Mouse (Mus musculus): Measurements from ENCODE around the gene Zswim7. TPM values are rescaled to one million over a fixed set of nuclear protein-coding genes. Genes with fewer than 3 reads are reported as not detected.

Gene Zswim7
- total and polyA plus RNA-seq, 3 experiments, result 4.5 to 15.3 (median 13.8) TPM

DNA sequence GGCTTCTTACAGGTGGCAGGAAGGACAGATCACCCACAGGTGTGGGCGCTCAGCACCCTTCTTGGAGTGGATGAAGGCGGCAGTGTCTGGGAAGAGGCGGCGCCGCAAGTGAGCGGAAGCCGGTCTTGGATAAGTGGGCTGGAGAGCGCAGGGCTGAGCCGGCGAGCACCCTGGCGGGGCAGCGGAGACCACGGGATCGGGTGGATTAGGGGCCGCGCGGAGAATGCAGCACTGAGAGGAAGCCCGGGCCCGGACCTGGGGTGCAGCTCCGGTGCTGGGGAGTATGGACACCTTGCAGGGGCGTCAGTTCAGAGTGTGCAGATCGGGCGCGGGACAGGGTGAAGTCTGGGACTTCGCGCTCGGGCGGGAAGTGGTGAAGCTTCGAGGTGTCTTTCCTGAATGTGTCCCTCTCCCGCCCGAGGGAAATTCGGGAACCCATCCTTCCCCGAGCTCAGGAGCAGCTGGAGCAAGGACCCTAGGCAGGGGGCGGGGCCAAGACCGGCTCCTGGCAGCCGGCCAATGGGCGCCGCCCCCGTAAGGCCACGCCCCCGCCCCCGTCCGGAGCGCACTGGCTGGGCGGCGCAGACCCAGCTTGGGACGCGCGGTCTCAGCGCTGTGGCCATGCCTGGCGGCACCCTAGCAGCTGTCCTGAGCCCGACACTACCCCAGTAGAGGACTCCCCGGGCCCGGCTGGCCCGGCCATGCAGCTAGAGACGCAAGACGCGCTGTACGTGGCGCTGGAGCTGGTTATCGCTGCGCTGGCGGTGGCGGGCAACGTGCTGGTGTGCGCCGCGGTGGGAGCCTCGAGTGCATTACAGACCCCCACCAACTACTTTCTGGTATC, 32.6 kb downstream of the Zswim7 start, which contains the start of gene Adora2b:
Gene Adora2b (plus strand): TSS at position 584 of the 844 bp plus-strand sequence.
- H3K36me3 ChIP-seq (replicated peaks), result no peaks in the 10 kb centered on the region
- peaks cover 11% of the 10 kb centered on the region for H3K9me3 ChIP-seq (replicated peaks)
- peaks cover 24% of the 10 kb centered on the region for H3K4me1 ChIP-seq (ENCODE audit: insufficient read depth, low read depth, low read length)
- ATAC-seq (ENCODE audit: extremely low read depth, insufficient number of reproducible peaks, low FRiP score, poor library complexity, severe bottlenecking) (no peak), DNase-seq (ENCODE audit: low spot score) (peak; percentile 73)
- peaks cover 82% of the 10 kb centered on the region for H3K27me3 ChIP-seq (ENCODE audit: insufficient read depth, low read length)
- TF ChIP-seq GATA1 (IDR thresholded peaks at IDR 0.05; ENCODE audit: borderline replicate concordance, low read length) (no peak), POLR2AphosphoS5 (IDR thresholded peaks at IDR 0.05; ENCODE audit: insufficient replicate concordance, low read depth, low read length) (no peak), TAL1 (conservative IDR thresholded peaks at IDR 0.05; ENCODE audit: low read depth, low read length) (no peak), CTCF (IDR thresholded peaks at IDR 0.05; ENCODE audit: low read depth, low read length) (no peak), GATA2 (IDR thresholded peaks at IDR 0.05; ENCODE audit: borderline replicate concordance, low read depth, low read length) (no peak)
- peak within 1 kb of the TSS; percentile 72 for H3K4me3 ChIP-seq (ENCODE audit: low read depth, low read length)

DNA sequence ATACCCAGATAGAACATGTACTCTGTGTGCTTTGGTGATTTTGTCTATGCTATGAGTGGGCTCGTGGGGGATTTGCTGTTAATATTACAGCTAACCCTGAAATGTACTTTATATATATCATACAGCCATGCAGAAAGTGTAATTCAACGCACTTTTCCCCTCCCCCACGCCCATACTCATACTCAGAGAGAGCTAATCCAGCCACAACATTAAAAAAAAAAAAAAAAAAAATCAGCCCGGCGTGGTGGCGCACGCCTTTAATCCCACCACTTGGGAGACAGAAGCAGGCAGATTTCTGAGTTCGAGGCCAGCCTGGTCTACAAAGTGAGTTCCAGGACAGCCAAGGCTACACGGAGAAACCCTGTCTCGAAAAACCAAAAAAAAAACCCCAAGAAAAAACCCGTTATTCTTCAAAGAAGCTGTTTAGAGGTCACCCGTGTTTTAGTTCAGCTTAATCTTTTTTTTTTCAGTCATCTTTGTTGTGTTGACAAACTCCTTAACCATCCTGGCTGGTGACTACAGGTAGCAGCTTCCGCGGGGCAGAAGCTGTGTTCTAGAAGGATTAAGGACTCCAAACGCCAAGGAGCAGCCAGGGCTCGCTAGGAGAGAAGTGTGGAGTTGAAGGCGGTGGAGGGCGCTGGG, 33.3 kb downstream of the Zswim7 start:
- Histone ChIP-seq H3K27me3 (ENCODE audit: insufficient read depth, low read length) (peaks cover 82% of the 10 kb centered on the region), H3K36me3 (replicated peaks) (no peaks in the 10 kb centered on the region), H3K4me1 (ENCODE audit: insufficient read depth, low read depth, low read length) (peaks cover 24% of the 10 kb centered on the region), H3K4me3 (ENCODE audit: low read depth, low read length) (peak overlapping the region; percentile 72; the same call in 1 of the 2 replicates), H3K9me3 (replicated peaks) (peaks cover 11% of the 10 kb centered on the region)
- TF ChIP-seq CTCF (IDR thresholded peaks at IDR 0.05; ENCODE audit: low read depth, low read length) (no peak), GATA2 (IDR thresholded peaks at IDR 0.05; ENCODE audit: borderline replicate concordance, low read depth, low read length) (no peak), POLR2AphosphoS5 (IDR thresholded peaks at IDR 0.05; ENCODE audit: insufficient replicate concordance, low read depth, low read length) (no peak), TAL1 (conservative IDR thresholded peaks at IDR 0.05; ENCODE audit: low read depth, low read length) (no peak), GATA1 (IDR thresholded peaks at IDR 0.05; ENCODE audit: borderline replicate concordance, low read length) (no peak)
- ATAC-seq (ENCODE audit: extremely low read depth, insufficient number of reproducible peaks, low FRiP score, poor library complexity, severe bottlenecking) (no peak), DNase-seq (ENCODE audit: low spot score) (no peak)

DNA sequence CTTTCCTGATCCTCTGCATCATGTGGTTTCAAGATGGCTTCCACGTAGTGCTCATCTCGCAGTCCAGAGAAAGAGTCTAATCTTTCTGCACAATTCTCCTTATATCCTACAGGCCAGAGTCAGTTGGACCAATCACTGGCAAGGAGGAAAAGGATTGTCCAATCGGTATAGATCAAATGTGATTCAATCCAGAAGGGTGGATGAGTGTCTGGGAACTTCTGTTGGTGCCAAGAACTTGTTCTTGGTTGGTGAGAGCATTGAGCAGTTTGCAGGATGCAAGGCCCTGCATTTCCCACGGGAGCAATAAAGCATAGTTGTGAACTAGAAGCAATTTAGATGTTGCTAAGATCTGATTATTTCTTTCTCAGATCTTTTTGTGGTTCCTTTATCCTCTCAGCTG, 36.7 kb downstream of the Zswim7 start:
- ATAC-seq (ENCODE audit: extremely low read depth, insufficient number of reproducible peaks, low FRiP score, poor library complexity, severe bottlenecking), result no peak
- no peak for DNase-seq (ENCODE audit: low spot score)
- Histone ChIP-seq H3K4me1 (ENCODE audit: insufficient read depth, low read depth, low read length) (peaks cover 15% of the 10 kb centered on the region), H3K27me3 (ENCODE audit: insufficient read depth, low read length) (peaks cover 75% of the 10 kb centered on the region), H3K4me3 (ENCODE audit: low read depth, low read length) (no peak overlapping the region), H3K9me3 (replicated peaks) (peaks cover 11% of the 10 kb centered on the region), H3K36me3 (replicated peaks) (no peaks in the 10 kb centered on the region)
- TF ChIP-seq TAL1 (conservative IDR thresholded peaks at IDR 0.05; ENCODE audit: low read depth, low read length) (no peak), GATA2 (IDR thresholded peaks at IDR 0.05; ENCODE audit: borderline replicate concordance, low read depth, low read length) (no peak), GATA1 (IDR thresholded peaks at IDR 0.05; ENCODE audit: borderline replicate concordance, low read length) (no peak), POLR2AphosphoS5 (IDR thresholded peaks at IDR 0.05; ENCODE audit: insufficient replicate concordance, low read depth, low read length) (no peak), CTCF (IDR thresholded peaks at IDR 0.05; ENCODE audit: low read depth, low read length) (no peak)

DNA sequence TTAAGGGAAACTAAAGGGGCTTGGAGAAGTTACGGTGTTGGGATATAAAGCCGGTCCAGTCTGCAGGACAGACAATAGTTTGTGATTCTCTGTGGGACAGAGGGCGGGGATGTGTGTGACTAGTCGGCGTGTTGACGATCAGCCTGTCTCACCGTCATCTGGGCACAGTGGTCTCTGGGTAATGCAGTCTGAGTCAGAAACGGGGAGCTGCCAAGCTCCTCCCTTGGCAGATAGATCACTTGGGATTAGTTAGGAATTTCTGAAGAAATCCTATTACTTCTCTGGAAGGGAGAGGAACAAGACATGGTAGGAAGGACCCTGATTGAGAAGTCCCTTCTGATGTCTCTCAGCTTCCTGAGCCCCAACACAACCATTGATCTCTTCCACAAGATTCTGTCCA, 37.3 kb downstream of the Zswim7 start:
- Histone ChIP-seq H3K4me1 (ENCODE audit: insufficient read depth, low read depth, low read length) (peaks cover 9% of the 10 kb centered on the region), H3K36me3 (replicated peaks) (no peaks in the 10 kb centered on the region), H3K4me3 (ENCODE audit: low read depth, low read length) (no peak overlapping the region), H3K9me3 (replicated peaks) (peaks cover 11% of the 10 kb centered on the region), H3K27me3 (ENCODE audit: insufficient read depth, low read length) (peaks cover 74% of the 10 kb centered on the region)
- no peak for ATAC-seq (ENCODE audit: extremely low read depth, insufficient number of reproducible peaks, low FRiP score, poor library complexity, severe bottlenecking)
- no peak for TF ChIP-seq GATA1 (IDR thresholded peaks at IDR 0.05; ENCODE audit: borderline replicate concordance, low read length)
- no peak for TF ChIP-seq GATA2 (IDR thresholded peaks at IDR 0.05; ENCODE audit: borderline replicate concordance, low read depth, low read length)
- TF ChIP-seq CTCF (IDR thresholded peaks at IDR 0.05; ENCODE audit: low read depth, low read length), result no peak
- no peak for TF ChIP-seq POLR2AphosphoS5 (IDR thresholded peaks at IDR 0.05; ENCODE audit: insufficient replicate concordance, low read depth, low read length)
- no peak for TF ChIP-seq TAL1 (conservative IDR thresholded peaks at IDR 0.05; ENCODE audit: low read depth, low read length)
- DNase-seq (ENCODE audit: low spot score), result no peak

DNA sequence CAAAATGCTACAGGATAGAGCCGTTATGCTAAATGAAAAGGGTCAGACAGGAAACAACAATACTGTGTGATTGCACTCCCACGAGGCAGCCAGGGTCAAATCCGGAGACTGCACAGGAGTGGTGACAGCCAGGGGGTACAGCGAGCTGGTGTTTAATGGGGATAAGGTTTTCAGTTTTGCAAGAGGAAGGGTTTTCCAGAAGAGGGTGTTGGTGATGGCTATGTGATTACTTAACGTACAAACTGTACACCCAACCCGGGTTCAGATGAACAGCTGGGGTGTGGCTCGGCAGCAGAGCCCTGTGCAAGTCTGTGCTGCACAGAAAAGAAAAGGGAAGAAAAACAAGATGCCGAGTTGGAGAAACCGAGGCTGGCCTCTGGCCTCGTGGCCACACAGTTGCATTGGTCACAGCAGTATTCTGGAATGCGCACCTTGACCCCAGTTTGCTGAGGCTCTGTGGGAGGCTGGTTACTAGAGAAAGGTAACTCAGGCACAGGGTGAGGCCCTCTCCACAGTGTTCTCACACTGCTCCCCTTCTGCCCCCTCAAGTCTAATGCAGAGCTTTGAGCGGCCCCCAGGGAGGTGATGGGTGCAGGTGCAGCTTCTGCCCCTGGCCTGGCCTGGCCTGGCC, 40.4 kb downstream of the Zswim7 start:
- Histone ChIP-seq H3K27me3 (ENCODE audit: insufficient read depth, low read length) (peaks cover 82% of the 10 kb centered on the region), H3K4me3 (ENCODE audit: low read depth, low read length) (no peak overlapping the region), H3K36me3 (replicated peaks) (no peaks in the 10 kb centered on the region), H3K4me1 (ENCODE audit: insufficient read depth, low read depth, low read length) (no peaks in the 10 kb centered on the region), H3K9me3 (replicated peaks) (peaks cover 6% of the 10 kb centered on the region)
- no peak for DNase-seq (ENCODE audit: low spot score)
- TF ChIP-seq TAL1 (conservative IDR thresholded peaks at IDR 0.05; ENCODE audit: low read depth, low read length), result no peak
- no peak for TF ChIP-seq POLR2AphosphoS5 (IDR thresholded peaks at IDR 0.05; ENCODE audit: insufficient replicate concordance, low read depth, low read length)
- no peak for TF ChIP-seq CTCF (IDR thresholded peaks at IDR 0.05; ENCODE audit: low read depth, low read length)
- no peak for TF ChIP-seq GATA2 (IDR thresholded peaks at IDR 0.05; ENCODE audit: borderline replicate concordance, low read depth, low read length)
- TF ChIP-seq GATA1 (IDR thresholded peaks at IDR 0.05; ENCODE audit: borderline replicate concordance, low read length), result no peak
- ATAC-seq (ENCODE audit: extremely low read depth, insufficient number of reproducible peaks, low FRiP score, poor library complexity, severe bottlenecking), result no peak

All from G1E (cell line).